8 mouse cellular contexts compared by ENCODE assay signal in the genomic region with DNA sequence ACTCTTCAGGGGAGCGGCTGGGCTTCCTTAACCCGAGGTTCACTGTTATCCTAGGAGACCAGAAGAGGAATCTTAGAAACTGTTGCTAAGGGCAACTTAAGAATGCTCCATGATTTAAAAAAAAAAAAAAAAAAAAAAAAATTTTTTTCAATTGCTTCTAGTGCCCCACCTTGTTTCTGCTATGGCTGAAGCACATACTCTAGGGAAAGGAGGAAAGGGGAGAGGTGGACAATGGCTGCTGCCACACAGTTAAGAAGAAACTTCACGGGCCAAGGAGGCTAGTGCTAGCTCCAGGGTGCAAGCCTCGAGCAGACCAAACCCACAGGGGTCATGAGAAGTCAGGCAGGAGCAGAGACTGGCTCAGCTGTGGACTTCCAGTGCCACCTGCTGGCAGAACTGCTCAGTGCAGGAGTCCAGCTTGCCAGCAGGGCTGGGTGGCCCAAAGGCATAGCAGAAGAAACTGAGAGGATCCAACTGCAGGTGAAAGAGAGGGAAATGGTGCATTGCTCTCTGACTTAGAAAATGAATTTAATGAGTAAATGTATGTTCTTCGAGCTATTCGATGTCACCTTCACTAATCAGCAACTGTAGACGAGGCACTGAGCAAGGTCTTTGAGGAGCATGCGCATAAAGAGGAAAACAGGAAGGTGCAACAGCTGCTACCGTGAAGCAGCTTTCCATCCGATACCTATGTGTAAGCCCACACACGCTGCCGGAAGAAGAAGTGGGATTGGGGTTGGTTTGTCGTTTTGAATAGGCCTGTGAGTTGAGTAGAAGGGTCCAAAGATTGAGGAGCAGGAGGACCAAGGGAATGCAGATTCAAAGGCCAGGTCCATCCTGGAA. TPM values are rescaled to one million over a fixed set of nuclear protein-coding genes. Genes with fewer than 3 reads are reported as not detected.
DNase-seq lines count a peak whose midpoint lies in the region; ATAC-seq and TF ChIP-seq lines count a peak whose summit lies in the region.

No protein-coding gene starts in this region.

- peaks cover 15% of the 10 kb centered on the region; the same call in 1 of the 2 replicates for H3K36me3 ChIP-seq in embryonic facial prominence, embryonic 10.5 days (replicated peaks)
- H3K36me3 ChIP-seq in kidney, embryonic 14.5 days (ENCODE audit: control insufficient read depth, insufficient read depth, low read length): no peaks in the 10 kb centered on the region
- peaks cover 19% of the 10 kb centered on the region for H3K36me3 ChIP-seq in limb, embryonic 14.5 days (ENCODE audit: control insufficient read depth, insufficient read depth, low read length)

- DNase-seq in 3134 (ENCODE audit: extremely low read depth, insufficient read length, low spot score): peak; percentile 60
- peak; percentile 92 for DNase-seq in adrenal gland, postnatal 14 days
- peak; percentile 87 for DNase-seq in embryonic facial prominence, embryonic 10.5 days (ENCODE audit: low spot score)
- DNase-seq in heart, adult 9 months (ENCODE audit: low spot score in 2 of 2): peak; percentile 66 to 78
- peak; percentile 86 for DNase-seq in limb, embryonic 14.5 days (ENCODE audit: low spot score)
- peak; percentile 79 to 89 for DNase-seq in spleen, postnatal 14 days (ENCODE audit: low spot score in 2 of 2)

- ATAC-seq in kidney, embryonic 14.5 days (ENCODE audit: low FRiP score, low TSS enrichment): peak; percentile 50
- ATAC-seq in limb, embryonic 14.5 days (ENCODE audit: low FRiP score, low read depth): peak; percentile 79
- ATAC-seq in monocyte, adult 5-6 weeks (replicated peaks; ENCODE audit: insufficient number of reproducible peaks, low FRiP score, low TSS enrichment, poor library complexity, severe bottlenecking): peak; percentile 84

- WGBS in embryonic facial prominence, embryonic 10.5 days: 35% methylated on average over 13 of the region's 13 CpGs
- 38% methylated on average over 13 of the region's 13 CpGs for WGBS in kidney, embryonic 14.5 days
- WGBS in limb, embryonic 14.5 days: 31% methylated on average over 13 of the region's 13 CpGs

- H3K27me3 ChIP-seq in embryonic facial prominence, embryonic 10.5 days (replicated peaks; ENCODE audit: low read depth, poor library complexity, severe bottlenecking): no peaks in the 10 kb centered on the region
- no peaks in the 10 kb centered on the region for H3K27me3 ChIP-seq in kidney, embryonic 14.5 days (ENCODE audit: control insufficient read depth, insufficient read depth, low read length)
- H3K27me3 ChIP-seq in limb, embryonic 14.5 days (ENCODE audit: control insufficient read depth, insufficient read depth, low read length): no peaks in the 10 kb centered on the region

- H3K9ac ChIP-seq in kidney, embryonic 14.5 days (ENCODE audit: low read depth, low read length): no peak overlapping the region
- no peak overlapping the region for H3K9ac ChIP-seq in limb, embryonic 14.5 days (ENCODE audit: low read depth, low read length, severe bottlenecking)

- H3K4me1 ChIP-seq in embryonic facial prominence, embryonic 10.5 days: peaks cover 18% of the 10 kb centered on the region
- H3K4me1 ChIP-seq in kidney, embryonic 14.5 days (ENCODE audit: control insufficient read depth, insufficient read depth, low read length): peaks cover 16% of the 10 kb centered on the region
- no peaks in the 10 kb centered on the region for H3K4me1 ChIP-seq in limb, embryonic 14.5 days (ENCODE audit: control insufficient read depth, insufficient read depth, low read length)

- H3K4me3 ChIP-seq in embryonic facial prominence, embryonic 10.5 days: no peak overlapping the region
- no peak overlapping the region for H3K4me3 ChIP-seq in kidney, embryonic 14.5 days (ENCODE audit: low read length)
- H3K4me3 ChIP-seq in limb, embryonic 14.5 days (replicated peaks; ENCODE audit: low read length): no peak overlapping the region

- TF ChIP-seq POLR2A in limb, embryonic 14.5 days (IDR thresholded peaks at IDR 0.05; ENCODE audit: borderline replicate concordance, extremely low read depth, insufficient read depth, insufficient read length): no peak

- H3K9me3 ChIP-seq in embryonic facial prominence, embryonic 10.5 days: no peaks in the 10 kb centered on the region
- H3K9me3 ChIP-seq in kidney, embryonic 14.5 days (ENCODE audit: control insufficient read depth, low read length): no peaks in the 10 kb centered on the region
- H3K9me3 ChIP-seq in limb, embryonic 14.5 days (ENCODE audit: control insufficient read depth, low read length): no peaks in the 10 kb centered on the region

- H3K4me2 ChIP-seq in kidney, embryonic 14.5 days (replicated peaks; ENCODE audit: low read depth, low read length): no peak overlapping the region
- H3K4me2 ChIP-seq in limb, embryonic 14.5 days (replicated peaks; ENCODE audit: low read depth, low read length, severe bottlenecking): no peak overlapping the region

- H3K27ac ChIP-seq in embryonic facial prominence, embryonic 10.5 days (replicated peaks): no peak overlapping the region
- H3K27ac ChIP-seq in kidney, embryonic 14.5 days (ENCODE audit: low read depth, low read length): no peak overlapping the region
- no peak overlapping the region for H3K27ac ChIP-seq in limb, embryonic 14.5 days (replicated peaks; ENCODE audit: low read depth, low read length)

RNA-seq across cellular contexts. Expression of a gene that starts 14.3 kb away (rescaled TPM):
- total RNA-seq in adrenal gland, postnatal 14 days (2021): 49.5 and 50.6 TPM in 2 replicates
- polyA plus RNA-seq in embryonic facial prominence, embryonic 10.5 days (2016; fragmentation: Nextera tagmentation; extraction: Ambion mirVana): 27.0 TPM in 2 replicates
- polyA plus RNA-seq in kidney, embryonic 14.5 days (2014; fragmentation: Nextera tagmentation; extraction: Ambion mirVana): 24.6 and 36.0 TPM in 2 replicates
- polyA plus RNA-seq in limb, embryonic 14.5 days (2012; rRNA removed): 34.1 and 37.1 TPM in 2 replicates
- polyA plus RNA-seq in limb, embryonic 14.5 days (2014; fragmentation: Nextera tagmentation; extraction: Ambion mirVana): 26.0 and 26.3 TPM in 2 replicates
- total RNA-seq in monocyte, adult 5-6 weeks (2017): 29.6 to 41.9 TPM (median 30.0 TPM) in 3 replicates
